Mouse (Mus musculus) hindbrain, embryonic 13.5 days (tissue): ENCODE results near the gene Chchd1. TPM values are rescaled to one million over a fixed set of nuclear protein-coding genes. Genes with fewer than 3 reads are reported as not detected.

ENCODE experiments used
- ATAC-seq: fragments of 200-750 bp; cut with Nextera tagmentation; 2 replicates; pipeline ENCODE4 v1.8.0; 2017; ENCODE audit warnings: moderate TSS enrichment; ENCODE audit not compliant: low FRiP score
- H3K27ac ChIP-seq: fragments of 300-500 bp; sonication (generic); 2 replicates; pipeline ENCODE4 v1.5.1; 2015; ENCODE audit warnings: inconsistent platforms, mild to moderate bottlenecking, moderate library complexity
- H3K27me3 ChIP-seq: fragments of 300-500 bp; sonication (generic); 2 replicates; pipeline ENCODE4 v1.6.1; 2015; ENCODE audit warnings: mild to moderate bottlenecking, inconsistent platforms
- H3K36me3 ChIP-seq: fragments of 300-500 bp; sonication (generic); 2 replicates; pipeline ENCODE4 v1.6.1; 2015; ENCODE audit warnings: mild to moderate bottlenecking, inconsistent platforms
- H3K4me1 ChIP-seq: fragments of 300-500 bp; sonication (generic); replicated peaks from 2 replicates; pipeline ENCODE4 v1.6.1; 2015; ENCODE audit warnings: inconsistent platforms
- H3K4me2 ChIP-seq: fragments of 300-500 bp; sonication (generic); 2 replicates; pipeline ENCODE4 v1.6.1; 2015; ENCODE audit warnings: inconsistent platforms, mild to moderate bottlenecking, moderate library complexity
- H3K4me3 ChIP-seq: fragments of 300-500 bp; sonication (generic); 2 replicates; pipeline ENCODE4 v1.5.1; 2015; ENCODE audit warnings: mild to moderate bottlenecking, inconsistent platforms
- H3K9ac ChIP-seq: fragments of 300-500 bp; sonication (generic); 2 replicates; pipeline ENCODE4 v1.6.1; 2015; ENCODE audit warnings: mild to moderate bottlenecking, inconsistent platforms
- H3K9me3 ChIP-seq: fragments of 300-500 bp; sonication (generic); 2 replicates; pipeline ENCODE4 v1.6.1; 2016; ENCODE audit warnings: inconsistent platforms
- WGBS: fragments of 180-500 bp; shearing (Covaris S2); methylation state at CpG from one replicate; pipeline ENCODE4 v1.1.7; 2015; 5-methylcytosine and 5-hydroxymethylcytosine counted together
- polyA plus RNA-seq: library from polyadenylated mRNA; unstranded; fragments of >200 nt; fragmentation: Nextera tagmentation; extraction: Ambion mirVana; gene quantifications from 2 replicates; pipeline ENCODE4 v1.2.1, GENCODE M21; 2015

Chchd1 gene
- polyA plus RNA-seq, 1 experiment from 2014 or later, result 200 TPM

GRCm38 (mm10) chr14:20664436-20664835 is 38.4 kb upstream of the Chchd1 start:
- Histone ChIP-seq H3K4me1 (peaks cover 17% of the 10 kb centered on the region), H3K27me3 (peaks cover 59% of the 10 kb centered on the region), H3K36me3 (no peaks in the 10 kb centered on the region), H3K4me2 (no peak overlapping the region), H3K4me3 (no peak overlapping the region), H3K9ac (0 out of 2 replicates have a peak overlapping the region, but pooled peaks have one; percentile 19), H3K9me3 (no peaks in the 10 kb centered on the region), H3K27ac (no peak overlapping the region)
- 52% methylated on average over 3 of the region's 3 CpGs for WGBS
- ATAC-seq, result no peak

- Histone ChIP-seq H3K4me2 (no peak overlapping the region), H3K27ac (no peak overlapping the region), H3K36me3 (no peaks in the 10 kb centered on the region), H3K9me3 (no peaks in the 10 kb centered on the region), H3K4me1 (peaks cover 2% of the 10 kb centered on the region), H3K9ac (no peak overlapping the region), H3K27me3 (peaks cover 71% of the 10 kb centered on the region), H3K4me3 (no peak overlapping the region)
- 66% methylated on average over 1 of the region's 1 CpGs for WGBS
- ATAC-seq, result no peak
Measured at GRCm38 (mm10) chr14:20667469-20667868, 35.3 kb upstream of the Chchd1 start.

- Histone ChIP-seq H3K27ac (no peak within 1 kb of the TSS), H3K36me3 (no peaks in the 10 kb centered on the region), H3K9me3 (no peaks in the 10 kb centered on the region), H3K4me2 (no peak within 1 kb of the TSS), H3K9ac (no peak within 1 kb of the TSS), H3K4me1 (no peaks in the 10 kb centered on the region), H3K27me3 (peaks cover 63% of the 10 kb centered on the region), H3K4me3 (no peak within 1 kb of the TSS)
- 86% methylated on average over 8 of the region's 8 CpGs for WGBS
- ATAC-seq, result no peak
Measured at GRCm38 (mm10) chr14:20668154-20668810, 34.5 kb upstream of the Chchd1 start, which contains the start of gene Synpo2l. Synpo2l (minus strand) TSS chr14:20668354.

GRCm38 (mm10) chr14:20672990-20673389 is 29.8 kb upstream of the Chchd1 start:
- Histone ChIP-seq H3K4me1 (peaks cover 22% of the 10 kb centered on the region), H3K27me3 (peaks cover 31% of the 10 kb centered on the region), H3K9ac (no peak overlapping the region), H3K4me2 (peak overlapping the region; percentile 72; the same call in 1 of the 2 replicates), H3K36me3 (peaks cover 21% of the 10 kb centered on the region), H3K9me3 (no peaks in the 10 kb centered on the region), H3K27ac (no peak overlapping the region), H3K4me3 (no peak overlapping the region)
- 92% methylated on average over 2 of the region's 2 CpGs for WGBS
- no peak for ATAC-seq

GRCm38 (mm10) chr14:20673735-20674063 is 29.1 kb upstream of the Chchd1 start:
- 14% methylated on average over 13 of the region's 13 CpGs for WGBS
- Histone ChIP-seq H3K4me1 (peaks cover 22% of the 10 kb centered on the region), H3K9ac (0 out of 2 replicates have a peak overlapping the region, but pooled peaks have one; percentile 58), H3K4me2 (peak overlapping the region; percentile 72), H3K27ac (peak overlapping the region; percentile 73), H3K27me3 (peaks cover 24% of the 10 kb centered on the region), H3K9me3 (no peaks in the 10 kb centered on the region), H3K4me3 (peak overlapping the region; percentile 89), H3K36me3 (peaks cover 28% of the 10 kb centered on the region)
- peak; percentile 82 for ATAC-seq

GRCm38 (mm10) chr14:20674064-20674833 is 28.6 kb upstream of the Chchd1 start, which contains the start of gene Sec24c:
Sec24c (plus strand) TSS chr14:20674308.
- H3K27ac ChIP-seq, result peak within 1 kb of the TSS; percentile 86
- peak within 1 kb of the TSS; percentile 95 for H3K4me2 ChIP-seq
- H3K27me3 ChIP-seq, result peaks cover 18% of the 10 kb centered on the region
- H3K9ac ChIP-seq, result peak within 1 kb of the TSS; percentile 91
- ATAC-seq, result peak; percentile 95
- peaks cover 33% of the 10 kb centered on the region for H3K36me3 ChIP-seq
- peak within 1 kb of the TSS; percentile 89 for H3K4me3 ChIP-seq
- H3K9me3 ChIP-seq, result no peaks in the 10 kb centered on the region
- H3K4me1 ChIP-seq, result peaks cover 22% of the 10 kb centered on the region
- under 1% methylated on average over 43 of the region's 43 CpGs for WGBS

GRCm38 (mm10) chr14:20677906-20678305 is 24.9 kb upstream of the Chchd1 start:
- no peak for ATAC-seq
- 95% methylated on average over 4 of the region's 4 CpGs for WGBS
- H3K4me2 ChIP-seq, result no peak overlapping the region
- peaks cover 70% of the 10 kb centered on the region for H3K36me3 ChIP-seq
- H3K9ac ChIP-seq, result no peak overlapping the region
- no peaks in the 10 kb centered on the region for H3K9me3 ChIP-seq
- H3K27me3 ChIP-seq, result no peaks in the 10 kb centered on the region
- H3K4me3 ChIP-seq, result no peak overlapping the region
- peaks cover 22% of the 10 kb centered on the region for H3K4me1 ChIP-seq
- H3K27ac ChIP-seq, result no peak overlapping the region

GRCm38 (mm10) chr14:20681742-20682141 is 21.1 kb upstream of the Chchd1 start:
- no peak for ATAC-seq
- 91% methylated on average over 2 of the region's 2 CpGs for WGBS
- H3K27me3 ChIP-seq, result no peaks in the 10 kb centered on the region

GRCm38 (mm10) chr14:20682498-20682897 is 20.3 kb upstream of the Chchd1 start:
- 85% methylated on average over 3 of the region's 3 CpGs for WGBS
- no peaks in the 10 kb centered on the region for H3K27me3 ChIP-seq
- no peak for ATAC-seq
- H3K9me3 ChIP-seq, result no peaks in the 10 kb centered on the region
- H3K27ac ChIP-seq, result no peak overlapping the region
- H3K9ac ChIP-seq, result no peak overlapping the region
- peaks cover 100% of the 10 kb centered on the region for H3K36me3 ChIP-seq
- H3K4me2 ChIP-seq, result no peak overlapping the region
- no peak overlapping the region for H3K4me3 ChIP-seq
- H3K4me1 ChIP-seq, result no peaks in the 10 kb centered on the region

More at GRCm38 (mm10) chr14:20681742-20682141, 21.1 kb upstream of the Chchd1 start:
- H3K4me2 ChIP-seq, result no peak overlapping the region
- H3K4me3 ChIP-seq, result no peak overlapping the region
- H3K36me3 ChIP-seq, result peaks cover 99% of the 10 kb centered on the region
- no peak overlapping the region for H3K27ac ChIP-seq
- H3K4me1 ChIP-seq, result 0 out of 2 replicates have a peak, but pooled peaks cover 1% of the 10 kb centered on the region
- no peak overlapping the region for H3K9ac ChIP-seq
- no peaks in the 10 kb centered on the region for H3K9me3 ChIP-seq

GRCm38 (mm10) chr14:20686576-20686975 is 16.2 kb upstream of the Chchd1 start:
- no peak for ATAC-seq
- H3K4me3 ChIP-seq, result no peak overlapping the region

GRCm38 (mm10) chr14:20689009-20689408 is 13.8 kb upstream of the Chchd1 start:
- no peak overlapping the region for H3K4me2 ChIP-seq
- H3K9ac ChIP-seq, result no peak overlapping the region
- H3K4me3 ChIP-seq, result no peak overlapping the region
- H3K9me3 ChIP-seq, result no peaks in the 10 kb centered on the region
- no peaks in the 10 kb centered on the region for H3K27me3 ChIP-seq
- peaks cover 100% of the 10 kb centered on the region for H3K36me3 ChIP-seq
- peaks cover 4% of the 10 kb centered on the region for H3K4me1 ChIP-seq
- no peak overlapping the region for H3K27ac ChIP-seq
- 88% methylated on average over 2 of the region's 2 CpGs for WGBS
- ATAC-seq, result no peak

More at GRCm38 (mm10) chr14:20686576-20686975, 16.2 kb upstream of the Chchd1 start:
- Histone ChIP-seq H3K9me3 (no peaks in the 10 kb centered on the region), H3K27me3 (no peaks in the 10 kb centered on the region), H3K4me1 (no peaks in the 10 kb centered on the region), H3K36me3 (peaks cover 100% of the 10 kb centered on the region), H3K27ac (no peak overlapping the region), H3K4me2 (no peak overlapping the region), H3K9ac (no peak overlapping the region)
- 96% methylated on average over 3 of the region's 3 CpGs for WGBS

GRCm38 (mm10) chr14:20691772-20692171 is 11.0 kb upstream of the Chchd1 start:
- H3K4me3 ChIP-seq, result no peak overlapping the region
- H3K27me3 ChIP-seq, result no peaks in the 10 kb centered on the region
- no peak overlapping the region for H3K27ac ChIP-seq
- no peak overlapping the region for H3K9ac ChIP-seq
- peaks cover 76% of the 10 kb centered on the region for H3K36me3 ChIP-seq
- 91% methylated on average over 6 of the region's 6 CpGs for WGBS
- H3K9me3 ChIP-seq, result no peaks in the 10 kb centered on the region
- no peak overlapping the region for H3K4me2 ChIP-seq
- no peak for ATAC-seq
- H3K4me1 ChIP-seq, result peaks cover 20% of the 10 kb centered on the region
